Mouse (Mus musculus): Measurements from ENCODE around the gene Plekhg4. TPM values are rescaled to one million over a fixed set of nuclear protein-coding genes. Genes with fewer than 3 reads are reported as not detected.

Plekhg4 gene
- polyA plus RNA-seq, 1 experiment from 2014 or later: 0.49 TPM

DNA sequence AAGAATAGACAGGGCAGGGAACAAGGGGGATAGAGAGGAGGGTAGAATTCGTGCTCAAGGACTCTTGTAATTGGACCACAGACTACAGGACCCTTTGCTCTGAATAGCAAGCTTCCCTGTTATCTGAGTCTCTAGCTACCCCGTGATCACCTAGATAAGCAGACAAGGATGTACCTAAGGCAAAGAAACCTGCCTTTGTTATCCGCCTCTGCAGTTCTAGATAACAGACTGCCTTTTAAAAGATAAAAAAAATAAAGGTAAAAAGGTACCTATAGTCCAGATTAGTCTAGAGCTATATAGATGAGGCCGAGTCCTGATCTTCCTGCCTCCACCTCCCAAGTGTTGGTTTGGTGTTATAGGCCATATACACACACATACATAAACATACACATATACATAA, 30.3 kb upstream of the Plekhg4 start:
- Histone ChIP-seq H3K9me3 (replicated peaks) (no peaks in the 10 kb centered on the region), H3K36me3 (peaks cover 9% of the 10 kb centered on the region), H3K4me3 (no peak overlapping the region), H3K27ac (replicated peaks) (no peak overlapping the region), H3K4me1 (peaks cover 36% of the 10 kb centered on the region), H3K27me3 (ENCODE audit: low read depth, poor library complexity, severe bottlenecking) (peaks cover 2% of the 10 kb centered on the region)
- WGBS: 83% methylated on average over 4 of the region's 4 CpGs
- DNase-seq (ENCODE audit: low spot score): no peak

DNA sequence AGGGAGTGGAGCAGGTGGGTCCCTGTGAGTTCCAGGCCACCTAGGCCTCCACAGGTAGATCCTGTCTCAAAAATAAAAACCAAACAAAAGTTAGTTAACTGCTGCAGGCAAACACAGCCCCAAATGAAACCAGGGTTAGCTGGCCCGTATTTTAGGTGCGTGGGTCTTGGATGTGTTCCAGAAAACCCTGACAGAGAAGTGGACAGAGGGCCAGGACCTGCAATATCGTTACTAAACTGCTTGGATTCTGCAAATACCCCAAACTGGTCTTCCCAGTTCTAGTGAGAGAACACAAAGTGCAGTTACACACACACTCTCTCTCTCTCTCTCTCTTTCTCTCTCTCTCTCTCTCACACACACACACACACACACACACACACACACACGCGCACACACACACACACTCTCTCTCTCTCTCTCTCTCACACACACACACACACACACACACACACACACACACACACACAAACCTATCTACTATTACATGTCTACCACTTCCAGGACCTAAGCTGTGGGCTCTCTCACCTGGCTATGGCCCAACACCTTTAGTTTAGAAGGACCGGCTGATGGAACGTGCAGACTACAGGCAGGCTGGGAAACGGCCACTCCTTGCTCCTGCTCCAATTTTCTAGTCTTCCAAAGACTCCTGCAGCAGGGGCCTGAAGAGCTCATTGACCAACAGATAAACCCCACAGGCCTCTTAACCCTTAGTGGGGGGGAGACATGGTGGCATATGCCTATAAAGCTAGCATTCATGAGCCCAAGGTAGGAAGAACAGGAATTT, 29.1 kb upstream of the Plekhg4 start:
- 77% methylated on average over 8 of the region's 8 CpGs for WGBS
- peaks cover 48% of the 10 kb centered on the region for H3K4me1 ChIP-seq

DNA sequence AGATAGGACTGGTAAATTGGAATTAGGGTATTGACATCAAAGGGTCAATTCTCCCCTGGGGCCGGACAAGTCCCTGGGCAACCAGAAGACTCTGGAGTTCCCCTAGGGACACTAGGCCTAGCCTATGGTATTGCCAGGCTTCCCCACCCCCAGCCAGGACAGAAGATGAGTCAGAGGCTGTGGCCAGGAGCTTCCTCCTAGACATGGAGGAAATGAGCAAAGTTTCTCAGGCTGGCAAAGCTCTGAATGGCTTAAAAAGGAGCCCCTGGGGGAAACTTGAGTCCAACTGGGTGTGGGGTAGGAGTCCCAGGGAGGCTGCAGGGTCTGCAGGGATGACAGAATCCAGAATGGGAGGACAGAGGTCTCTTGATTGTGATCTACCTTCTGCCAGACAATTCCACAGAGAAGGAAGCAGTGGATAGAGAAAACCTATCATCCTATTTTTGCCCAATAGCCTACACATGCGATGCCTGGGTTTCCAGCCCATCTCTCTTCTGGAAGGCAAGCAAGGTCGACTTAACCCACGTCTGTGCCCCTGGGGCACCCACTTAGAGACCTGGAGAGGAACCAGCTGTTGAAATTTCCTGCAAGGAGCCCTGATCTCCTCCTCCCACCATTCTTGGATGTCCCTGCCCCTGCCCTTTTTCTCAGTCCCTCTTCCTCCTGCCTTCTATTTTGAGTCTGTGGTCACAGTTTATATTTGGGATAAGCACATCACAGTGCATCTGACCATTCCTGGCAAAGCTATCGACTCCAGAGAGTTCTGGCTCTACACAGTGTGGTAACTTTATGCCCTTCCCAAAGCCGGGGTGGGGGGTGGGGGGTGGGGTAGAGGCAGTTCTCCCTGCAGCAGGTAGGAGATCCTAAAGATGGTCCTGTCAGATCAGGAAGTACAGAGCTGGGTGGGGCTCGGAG, 27.8 kb upstream of the Plekhg4 start:
- Histone ChIP-seq H3K4me3 (peak overlapping the region; percentile 76; the same call in 1 of the 2 replicates), H3K27ac (replicated peaks) (no peak overlapping the region), H3K4me1 (peaks cover 61% of the 10 kb centered on the region), H3K27me3 (ENCODE audit: low read depth, poor library complexity, severe bottlenecking) (peaks cover 10% of the 10 kb centered on the region), H3K36me3 (no peaks in the 10 kb centered on the region), H3K9me3 (replicated peaks) (no peaks in the 10 kb centered on the region)
- DNase-seq (ENCODE audit: low spot score): no peak
- 77% methylated on average over 7 of the region's 7 CpGs for WGBS

More for the DNA sequence above, 29.1 kb upstream of the Plekhg4 start:
- Histone ChIP-seq H3K4me3 (no peak overlapping the region), H3K27ac (replicated peaks) (no peak overlapping the region), H3K36me3 (no peaks in the 10 kb centered on the region), H3K27me3 (ENCODE audit: low read depth, poor library complexity, severe bottlenecking) (no peaks in the 10 kb centered on the region), H3K9me3 (replicated peaks) (no peaks in the 10 kb centered on the region)
- DNase-seq (ENCODE audit: low spot score): no peak

DNA sequence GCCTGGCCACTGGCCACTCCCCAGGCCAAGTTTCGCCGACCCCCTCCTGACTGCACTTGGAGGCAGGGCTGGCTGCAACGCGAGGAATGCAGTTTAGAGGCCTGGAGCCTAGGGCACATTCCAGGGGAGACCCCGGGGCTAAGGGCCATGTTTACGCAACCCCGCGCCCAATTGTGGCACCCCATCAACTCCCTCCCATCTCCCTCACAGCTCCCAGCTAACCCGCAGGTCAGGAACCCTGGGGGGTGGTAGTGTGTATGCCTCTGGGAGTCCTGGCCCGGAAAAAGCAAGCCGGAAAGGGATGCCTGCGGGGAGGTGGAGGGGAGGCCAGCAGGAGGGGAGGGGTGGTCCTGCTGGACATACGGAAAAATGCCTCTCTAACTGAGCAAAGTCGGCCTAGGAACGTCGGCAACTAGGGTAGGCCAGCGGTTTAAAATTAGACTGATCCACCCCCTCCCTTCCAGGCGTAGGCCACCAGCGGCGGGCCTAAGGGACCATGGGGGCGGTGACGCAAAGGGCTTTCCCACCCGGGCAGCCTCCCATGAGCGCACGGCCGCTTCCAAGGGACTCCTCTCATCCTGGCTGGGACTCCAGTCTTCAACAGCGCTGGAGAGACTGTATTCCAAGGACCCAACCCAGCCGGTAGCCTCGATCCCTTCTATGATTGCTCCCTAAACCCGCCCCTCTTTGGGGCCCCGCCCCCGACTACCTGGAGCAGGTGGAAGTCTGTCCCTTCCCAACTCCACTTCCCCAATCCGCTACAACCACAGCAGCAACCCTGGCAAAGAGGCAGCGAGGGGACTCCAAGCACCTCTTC, 26.3 kb upstream of the Plekhg4 start:
- H3K36me3 ChIP-seq: no peaks in the 10 kb centered on the region
- peaks cover 65% of the 10 kb centered on the region for H3K4me1 ChIP-seq
- peak overlapping the region; percentile 89 for H3K27ac ChIP-seq (replicated peaks)
- WGBS: under 1% methylated on average over 34 of the region's 34 CpGs
- H3K27me3 ChIP-seq (ENCODE audit: low read depth, poor library complexity, severe bottlenecking): peaks cover 21% of the 10 kb centered on the region
- H3K4me3 ChIP-seq: peak overlapping the region; percentile 76
- H3K9me3 ChIP-seq (replicated peaks): no peaks in the 10 kb centered on the region
- peak; percentile 57 for DNase-seq (ENCODE audit: low spot score)

DNA sequence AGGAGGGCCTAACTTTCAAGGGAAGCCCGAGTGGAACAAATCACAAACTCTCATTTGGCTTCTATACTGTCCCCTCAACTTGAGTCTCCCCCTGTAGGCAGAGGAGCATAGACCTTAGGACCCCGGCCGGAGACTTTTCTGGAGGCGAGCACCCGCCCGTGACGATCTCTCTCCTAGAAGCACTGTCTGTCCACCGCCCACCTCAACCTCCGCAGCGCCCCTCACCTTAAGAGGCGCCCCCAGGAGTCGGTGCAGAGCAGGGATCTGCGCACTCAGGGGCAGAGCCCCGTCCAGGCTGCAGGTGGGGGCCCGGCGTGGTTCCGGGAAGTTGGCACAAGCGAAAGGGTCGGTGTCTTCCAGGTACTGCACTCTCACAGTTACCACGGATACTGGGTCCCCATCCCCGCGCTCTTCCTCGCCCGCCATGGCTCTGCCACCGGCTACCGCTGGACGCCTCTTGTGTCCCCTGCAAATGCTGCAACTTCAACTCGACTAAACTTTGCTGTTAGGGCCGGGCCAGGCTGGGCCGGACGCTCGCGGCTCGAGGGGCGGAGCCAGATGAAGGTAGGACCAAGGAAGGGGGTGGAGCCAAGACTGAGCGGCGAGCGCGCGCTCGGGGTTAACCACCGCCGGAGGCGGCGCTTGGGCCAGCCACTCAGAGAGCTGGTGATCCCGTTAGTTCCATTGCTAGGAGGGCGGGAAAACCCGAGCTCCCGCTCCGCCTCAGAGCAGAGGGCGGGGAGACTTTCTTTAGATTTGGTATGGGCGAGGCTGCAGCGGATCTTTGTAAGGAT, 25.4 kb upstream of the Plekhg4 start, which contains the start of gene Fhod1:
TSS of gene Fhod1 (minus strand) at position 526 of the 794 bp plus-strand sequence.
- peak within 1 kb of the TSS; percentile 76 for H3K4me3 ChIP-seq
- H3K27me3 ChIP-seq (ENCODE audit: low read depth, poor library complexity, severe bottlenecking): peaks cover 21% of the 10 kb centered on the region
- peak within 1 kb of the TSS; percentile 89 for H3K27ac ChIP-seq (replicated peaks)
- H3K9me3 ChIP-seq (replicated peaks): no peaks in the 10 kb centered on the region
- DNase-seq (ENCODE audit: low spot score): peak; percentile 96
- H3K4me1 ChIP-seq: peaks cover 65% of the 10 kb centered on the region
- no peaks in the 10 kb centered on the region for H3K36me3 ChIP-seq
- WGBS: under 1% methylated on average over 53 of the region's 53 CpGs

DNA sequence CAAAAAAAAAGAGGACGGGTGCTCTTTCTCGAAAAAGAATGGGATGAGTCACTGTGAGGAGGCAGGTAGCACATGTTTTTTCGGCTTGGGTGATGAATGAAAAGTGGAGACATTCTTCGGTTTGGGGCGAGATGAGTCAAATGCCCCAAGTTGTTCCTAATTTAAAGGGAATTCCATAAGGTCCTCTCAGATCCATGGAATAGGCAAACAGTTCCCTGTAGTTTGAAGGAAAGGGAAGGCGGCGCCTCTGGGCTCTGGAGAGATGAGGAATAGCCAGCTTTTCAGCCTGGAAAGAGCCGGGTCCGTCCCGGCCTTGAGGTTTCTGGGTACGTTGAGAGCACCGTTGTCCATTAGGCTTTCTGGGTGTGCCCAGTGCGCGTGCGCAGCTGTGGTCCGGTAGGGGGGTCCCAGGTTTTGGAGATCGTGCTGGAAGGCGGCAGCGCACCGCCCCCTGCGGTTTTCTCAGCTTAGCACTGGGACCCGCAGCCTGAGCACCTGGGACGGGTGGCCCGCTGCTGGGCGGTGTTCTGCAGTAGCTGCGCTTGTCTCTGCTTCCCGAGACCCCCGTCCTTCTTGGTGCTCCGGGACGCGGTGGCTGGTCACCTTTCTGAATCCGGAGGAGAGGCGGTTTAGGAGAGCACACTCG, 24.5 kb upstream of the Plekhg4 start, which contains the start of gene Slc9a5:
TSS of gene Slc9a5 (plus strand) at position 394 of the 646 bp plus-strand sequence.
- Histone ChIP-seq H3K9me3 (replicated peaks) (no peaks in the 10 kb centered on the region), H3K27me3 (ENCODE audit: low read depth, poor library complexity, severe bottlenecking) (peaks cover 24% of the 10 kb centered on the region), H3K36me3 (peaks cover 5% of the 10 kb centered on the region; the same call in 1 of the 2 replicates), H3K4me3 (peak within 1 kb of the TSS; percentile 76), H3K27ac (replicated peaks) (peak within 1 kb of the TSS; percentile 89), H3K4me1 (peaks cover 66% of the 10 kb centered on the region)
- WGBS: under 1% methylated on average over 34 of the region's 34 CpGs
- DNase-seq (ENCODE audit: low spot score): peak; percentile 85

DNA sequence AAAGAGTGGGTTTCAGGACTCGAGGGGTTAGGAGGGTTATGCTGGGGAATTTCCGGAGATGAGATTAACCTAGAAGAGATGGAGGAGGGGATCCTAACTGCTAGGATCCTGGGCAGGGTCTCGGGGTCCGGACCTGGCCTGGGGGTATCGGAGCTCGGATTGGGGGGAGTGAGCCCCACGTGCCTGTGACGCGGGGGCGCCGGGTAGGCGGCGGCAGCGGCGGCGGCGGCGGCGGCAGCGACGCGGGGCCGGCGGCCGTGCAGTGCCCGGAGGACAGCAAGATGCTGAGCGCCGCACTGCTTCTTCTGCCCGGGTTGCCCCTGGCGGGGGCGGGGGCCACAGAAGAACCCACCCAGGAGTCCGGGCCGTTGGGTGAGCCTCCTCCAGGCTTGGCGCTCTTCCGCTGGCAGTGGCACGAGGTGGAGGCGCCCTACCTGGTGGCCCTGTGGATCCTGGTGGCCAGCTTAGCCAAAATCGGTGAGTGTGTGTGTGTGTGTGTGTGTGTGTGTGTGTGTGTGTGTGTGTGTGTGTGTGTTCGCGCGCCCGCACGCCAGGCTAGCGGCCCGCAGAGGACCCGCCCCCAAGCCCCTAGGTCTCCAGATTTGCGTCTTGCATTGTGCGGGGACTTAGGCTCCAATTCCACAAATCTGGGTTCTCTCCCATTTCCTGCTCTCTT, 23.8 kb upstream of the Plekhg4 start:
- Histone ChIP-seq H3K27me3 (ENCODE audit: low read depth, poor library complexity, severe bottlenecking) (peaks cover 26% of the 10 kb centered on the region), H3K4me3 (peak overlapping the region; percentile 76), H3K4me1 (peaks cover 68% of the 10 kb centered on the region), H3K36me3 (peaks cover 8% of the 10 kb centered on the region; the same call in 1 of the 2 replicates), H3K9me3 (replicated peaks) (no peaks in the 10 kb centered on the region), H3K27ac (replicated peaks) (peak overlapping the region; percentile 89)
- under 1% methylated on average over 37 of the region's 48 CpGs for WGBS
- DNase-seq (ENCODE audit: low spot score): peak; percentile 67

DNA sequence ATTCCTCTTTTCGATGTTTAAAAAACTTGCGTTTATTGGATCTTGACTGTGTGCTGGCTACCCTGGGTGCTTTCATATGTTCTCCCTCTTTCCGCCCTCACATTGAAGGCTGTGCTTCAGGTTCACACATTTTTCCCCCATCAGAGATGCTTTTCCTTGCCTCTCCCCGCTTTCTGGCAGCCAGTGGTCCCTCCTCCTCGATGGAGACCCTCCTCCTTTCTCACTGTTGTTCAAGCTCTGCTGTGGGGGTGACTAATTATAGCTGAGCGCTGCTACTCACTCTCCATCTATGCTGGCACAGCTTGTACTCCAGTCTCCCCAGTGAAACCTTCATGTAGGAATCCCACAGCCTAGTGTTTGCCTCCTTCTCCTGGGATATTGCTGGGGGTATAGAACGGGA, 22.9 kb upstream of the Plekhg4 start:
- Histone ChIP-seq H3K9me3 (replicated peaks) (no peaks in the 10 kb centered on the region), H3K27me3 (ENCODE audit: low read depth, poor library complexity, severe bottlenecking) (peaks cover 26% of the 10 kb centered on the region), H3K4me1 (peaks cover 67% of the 10 kb centered on the region), H3K27ac (replicated peaks) (no peak overlapping the region), H3K4me3 (peak overlapping the region; percentile 76), H3K36me3 (peaks cover 8% of the 10 kb centered on the region; the same call in 1 of the 2 replicates)
- DNase-seq (ENCODE audit: low spot score): no peak
- 50% methylated on average over 7 of the region's 7 CpGs for WGBS

DNA sequence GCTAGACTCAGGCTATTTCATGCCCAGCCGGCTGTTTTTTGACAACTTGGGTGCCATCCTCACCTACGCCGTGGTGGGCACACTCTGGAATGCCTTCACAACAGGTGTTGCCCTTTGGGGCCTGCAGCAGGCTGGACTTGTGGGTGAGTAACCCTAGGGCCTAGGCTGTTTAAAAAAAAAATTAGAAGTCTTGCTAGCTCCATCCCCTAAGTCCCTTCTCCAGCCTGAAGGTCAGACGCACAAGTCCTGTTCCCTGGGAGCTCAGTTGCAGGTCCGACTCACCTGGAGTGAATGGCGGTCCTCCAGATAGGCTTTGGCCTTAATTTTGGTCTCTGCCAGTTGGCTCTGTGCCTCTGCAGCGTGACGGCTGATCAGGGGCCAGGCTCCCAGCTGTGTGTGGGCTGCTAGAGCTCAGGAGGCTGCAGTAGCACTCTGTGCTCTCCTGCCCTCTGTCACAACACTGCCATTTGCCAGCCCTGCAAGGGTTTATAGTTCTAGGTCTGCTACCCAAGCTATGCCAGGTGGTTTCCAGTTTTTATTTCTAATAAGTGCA, 19.4 kb upstream of the Plekhg4 start:
- H3K27me3 ChIP-seq (ENCODE audit: low read depth, poor library complexity, severe bottlenecking): peaks cover 47% of the 10 kb centered on the region
- H3K36me3 ChIP-seq: peaks cover 35% of the 10 kb centered on the region
- 80% methylated on average over 8 of the region's 8 CpGs for whole genome bisulfite sequencing
- no peak overlapping the region for H3K4me3 ChIP-seq
- no peak overlapping the region for H3K27ac ChIP-seq (replicated peaks)
- DNase-seq (ENCODE audit: low spot score): no peak
- H3K9me3 ChIP-seq (replicated peaks): no peaks in the 10 kb centered on the region
- peaks cover 43% of the 10 kb centered on the region for H3K4me1 ChIP-seq

DNA sequence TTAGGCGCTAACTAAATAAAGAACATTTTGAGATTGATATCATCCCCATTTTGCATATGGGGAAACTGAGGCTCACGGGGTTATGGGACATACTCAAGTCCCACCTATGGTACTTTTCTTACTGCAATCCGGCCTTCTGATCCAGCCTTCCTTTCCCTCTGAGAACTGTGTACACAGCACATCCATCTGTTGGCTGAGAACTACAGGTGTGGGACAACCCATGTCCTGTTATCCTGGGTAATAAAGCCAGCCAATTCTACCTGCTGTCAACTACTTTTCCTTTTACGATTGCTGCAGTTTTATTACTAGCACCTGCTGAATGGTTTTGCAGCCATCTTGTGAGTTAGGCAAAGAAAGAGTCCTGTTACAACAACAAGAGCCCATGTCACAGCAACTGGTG, 18.5 kb upstream of the Plekhg4 start:
- Histone ChIP-seq H3K27ac (replicated peaks) (no peak overlapping the region), H3K4me1 (peaks cover 43% of the 10 kb centered on the region), H3K9me3 (replicated peaks) (no peaks in the 10 kb centered on the region), H3K27me3 (ENCODE audit: low read depth, poor library complexity, severe bottlenecking) (peaks cover 44% of the 10 kb centered on the region), H3K36me3 (peaks cover 35% of the 10 kb centered on the region), H3K4me3 (no peak overlapping the region)
- no peak for DNase-seq (ENCODE audit: low spot score)
- 88% methylated on average over 4 of the region's 4 CpGs for WGBS
